Mouse (Mus musculus): ENCODE measurements around the gene H2afj.

The H2afj gene

DNA sequence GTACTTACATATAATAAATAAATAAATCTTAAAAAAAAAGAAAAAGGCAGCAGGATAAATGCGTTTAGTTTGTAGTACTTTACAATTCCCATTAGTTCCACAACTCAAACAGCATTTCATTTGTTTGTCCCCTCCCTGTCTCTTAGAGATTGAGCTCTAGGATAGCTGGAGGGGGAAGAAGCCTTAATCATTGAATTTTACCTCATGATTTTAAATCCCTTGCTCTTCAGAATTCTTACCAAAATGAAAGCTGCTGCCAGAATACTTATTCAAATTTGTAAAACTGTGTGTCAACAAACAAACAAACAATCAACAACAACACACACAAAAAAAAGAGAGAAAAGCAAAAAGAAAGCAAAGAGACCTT, 2.7 kb upstream of the H2afj start:
- no peak for DNase-seq (ENCODE audit: low spot score in 2 of 2)

DNA sequence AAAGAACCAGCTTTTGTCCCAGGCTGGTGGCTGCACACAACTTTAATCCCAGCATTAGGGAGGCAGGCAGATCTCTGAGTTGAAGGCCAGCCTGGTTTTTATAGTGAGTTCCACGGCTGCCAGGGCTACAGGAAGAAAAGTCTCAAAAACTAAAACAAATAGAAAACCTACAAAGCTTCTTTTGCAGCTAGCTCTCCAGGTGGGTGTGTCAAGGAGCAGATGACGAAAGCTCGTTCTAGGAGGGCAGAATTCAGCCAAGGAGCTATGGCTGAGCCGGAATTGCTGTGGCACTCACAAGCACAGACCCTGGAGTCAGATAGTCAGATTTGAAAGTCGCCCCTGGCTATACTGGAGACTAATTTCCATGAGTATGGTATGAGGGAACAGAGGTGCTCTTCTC, 1.2 kb upstream of the H2afj start:
- no peak for DNase-seq (ENCODE audit: low spot score in 2 of 2)

DNA sequence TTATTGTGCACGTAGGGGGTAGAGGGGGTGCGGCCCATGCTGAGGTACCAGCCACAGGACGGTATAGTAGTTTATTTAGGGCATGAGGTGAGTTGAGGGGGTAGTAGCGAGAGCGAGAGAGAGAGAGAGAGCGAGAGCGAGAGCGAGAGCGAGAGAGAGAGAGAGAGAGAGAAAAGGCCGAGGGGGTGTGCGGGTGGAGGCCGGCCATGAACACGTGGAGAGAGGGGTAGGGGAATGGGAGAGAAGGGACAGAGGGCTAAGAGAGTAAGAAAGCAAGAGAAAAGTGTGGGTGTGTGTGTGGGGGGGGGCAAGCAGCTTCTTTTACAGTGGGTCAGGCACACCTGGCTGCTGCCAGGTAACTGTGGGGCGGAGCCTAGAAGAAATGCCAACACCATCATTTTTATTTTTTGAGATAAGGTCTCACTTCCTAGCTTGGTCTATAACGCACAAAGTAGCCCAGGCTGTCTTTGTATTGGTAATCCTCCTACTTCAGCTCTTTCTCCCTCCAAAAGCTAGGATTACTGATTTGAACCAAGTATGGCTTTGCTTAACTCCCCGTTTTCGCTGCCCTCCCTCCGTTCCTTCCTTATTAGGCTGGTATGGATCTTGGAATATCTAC, 540 bp upstream of the H2afj start:
- DNase-seq (ENCODE audit: low spot score in 2 of 2) = no peak

DNA sequence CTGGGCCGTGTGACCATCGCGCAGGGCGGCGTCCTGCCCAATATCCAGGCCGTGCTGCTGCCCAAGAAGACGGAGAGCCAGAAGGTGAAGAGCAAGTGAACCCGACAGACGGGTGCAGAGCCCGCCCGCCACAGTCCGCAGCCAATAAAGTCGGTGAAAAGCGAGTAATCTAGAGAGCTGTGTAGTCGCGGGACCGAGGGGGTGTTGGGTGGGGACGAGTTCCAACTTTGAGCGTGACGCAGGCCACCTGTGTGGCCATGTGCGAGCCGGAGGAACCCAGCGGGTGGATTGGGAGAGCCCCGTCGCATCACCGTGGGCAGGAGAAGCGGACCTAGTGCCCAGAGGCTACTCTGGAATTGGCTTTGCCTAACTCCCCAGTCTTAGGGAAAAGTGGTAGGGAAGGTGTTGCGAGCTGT, 595 bp downstream of the H2afj start:
- peak; percentile 44 to 48 for DNase-seq (ENCODE audit: low spot score in 2 of 2)

DNA sequence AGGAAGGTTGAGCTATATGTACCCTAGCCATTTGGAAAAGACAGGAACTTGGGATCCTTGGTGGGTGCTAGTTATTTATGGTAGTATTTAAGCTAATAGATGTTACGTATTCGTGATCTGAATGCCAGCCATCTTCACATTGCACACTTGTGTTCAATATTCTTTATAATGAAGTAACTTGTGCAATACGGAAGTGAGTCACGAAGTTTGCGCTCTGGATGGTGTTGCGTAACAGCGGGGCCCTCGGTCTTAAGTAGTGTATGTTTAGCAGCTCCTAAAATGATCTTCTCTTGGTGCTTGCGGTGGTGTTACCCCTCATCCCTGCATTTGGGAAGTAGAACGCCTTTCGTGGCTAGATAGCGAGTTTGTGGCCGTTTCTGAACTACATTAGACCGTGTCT, 1.0 kb downstream of the H2afj start:
- no peak for DNase-seq (ENCODE audit: low spot score in 2 of 2)

DNA sequence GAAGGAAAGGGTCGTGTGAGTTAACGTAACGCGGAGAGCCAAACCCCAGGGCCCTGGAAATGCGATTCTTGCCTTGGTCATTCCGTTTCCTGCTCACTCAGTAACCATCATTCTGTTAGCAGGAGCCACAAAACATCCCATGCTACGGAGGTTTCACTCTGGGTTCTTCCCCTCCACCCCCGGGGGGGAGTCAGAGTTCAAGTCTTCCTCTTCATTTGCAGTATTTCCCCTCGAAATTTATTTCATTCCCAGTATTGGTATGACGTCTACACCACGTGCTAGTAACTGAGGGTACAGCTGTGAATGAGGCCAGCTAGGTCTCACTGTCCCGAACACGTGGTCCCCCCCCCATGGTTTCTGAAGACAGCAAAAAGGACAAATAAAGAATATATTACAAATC, 1.6 kb downstream of the H2afj start:
- DNase-seq (ENCODE audit: low spot score in 2 of 2) = no peak

GRCm38 (mm10) chr6:136811196-136811595, 3.2 kb downstream of the H2afj start:
- DNase-seq (ENCODE audit: low spot score in 2 of 2) = no peak

GRCm38 (mm10) chr6:136813117-136813516, 5.1 kb downstream of the H2afj start:
- DNase-seq (ENCODE audit: low spot score in 2 of 2) = peak in 1 of 2 experiments; percentile 29

DNA sequence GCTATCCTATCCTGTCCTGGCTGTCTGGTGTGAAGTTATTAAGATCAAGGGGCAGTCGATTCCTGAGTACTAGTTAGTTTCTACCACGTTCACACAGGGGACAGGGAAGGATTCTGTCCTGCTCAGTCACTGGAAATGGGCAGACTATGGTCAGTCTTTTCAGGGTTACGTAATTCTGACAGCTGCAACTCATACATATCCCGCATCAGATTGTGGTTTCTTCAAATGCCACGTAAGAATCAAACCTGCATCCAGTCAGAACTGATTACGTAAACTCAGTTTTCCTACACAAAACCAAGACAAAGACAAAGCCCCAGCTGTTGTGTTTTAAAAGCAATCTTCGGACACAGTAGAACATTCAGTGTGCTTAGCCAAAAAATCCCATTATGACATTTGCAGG, 7.3 kb downstream of the H2afj start:
- DNase-seq (ENCODE audit: low spot score in 2 of 2) = no peak

- no peak for DNase-seq (ENCODE audit: low spot score in 2 of 2)
Measured at GRCm38 (mm10) chr6:136816826-136817225, 8.8 kb downstream of the H2afj start.

DNA sequence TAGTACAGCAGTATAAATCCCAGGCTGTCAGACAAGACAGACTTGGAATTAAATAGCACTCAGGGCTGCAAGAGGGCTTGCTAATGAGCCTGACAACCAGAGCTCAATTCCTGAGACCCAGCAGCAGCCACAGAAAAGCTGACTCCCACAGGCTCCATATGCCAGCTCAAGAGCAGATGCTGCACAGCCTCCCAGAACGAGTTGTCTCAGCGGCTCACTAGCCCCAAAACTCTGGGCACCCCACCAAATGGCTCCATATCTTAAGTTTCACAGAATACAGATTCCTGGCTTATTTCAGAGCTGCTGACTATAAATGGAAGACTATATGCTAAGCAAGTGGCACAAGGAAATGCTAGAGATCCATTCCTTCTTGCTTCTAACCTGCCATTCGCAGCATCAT, 9.5 kb downstream of the H2afj start:
- peak; percentile 86 to 93 for DNase-seq (ENCODE audit: low spot score in 2 of 2)

DNA sequence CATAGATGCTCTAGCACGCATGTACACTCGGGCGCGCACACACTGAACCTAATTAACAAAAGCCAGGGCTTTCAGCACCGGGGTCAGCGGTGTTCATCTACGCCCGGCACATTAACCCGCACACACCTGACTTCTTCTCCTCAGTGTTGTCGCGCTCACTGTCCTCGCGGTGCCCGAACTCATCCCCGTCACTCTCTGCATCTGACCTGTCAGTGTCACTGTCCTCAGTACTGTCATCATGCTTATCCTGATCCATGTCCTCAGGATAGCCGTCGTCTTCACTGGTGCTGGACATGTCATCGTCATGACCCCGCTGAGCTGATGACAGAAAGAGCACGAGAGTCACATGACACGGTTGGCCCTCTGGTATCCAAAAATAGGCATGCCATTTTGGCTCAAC, 12.3 kb downstream of the H2afj start:
- no peak for DNase-seq (ENCODE audit: low spot score in 2 of 2)

- no peak for DNase-seq (ENCODE audit: low spot score in 2 of 2)
Measured at GRCm38 (mm10) chr6:136821086-136821485, 13.0 kb downstream of the H2afj start.

- no peak for DNase-seq (ENCODE audit: low spot score in 2 of 2)
Measured at GRCm38 (mm10) chr6:136824987-136825386, 16.9 kb downstream of the H2afj start.

- DNase-seq (ENCODE audit: low spot score in 2 of 2) = no peak
Measured at GRCm38 (mm10) chr6:136827116-136827515, 19.1 kb downstream of the H2afj start.

GRCm38 (mm10) chr6:136827516-136827880, 19.5 kb downstream of the H2afj start, which contains the start of gene BC049715:
Gene BC049715, plus strand, starts transcription at chr6:136827626.
- DNase-seq (ENCODE audit: low spot score in 2 of 2) = peak in 1 of 2 experiments; percentile 28

GRCm38 (mm10) chr6:136827881-136828561, 20.0 kb downstream of the H2afj start, which contains the start of gene Wbp11:
Gene Wbp11, minus strand, starts transcription at chr6:136828233.
- DNase-seq (ENCODE audit: low spot score in 2 of 2) = peak; percentile 95 to 98

GRCm38 (mm10) chr6:136828681-136829080, 20.6 kb downstream of the H2afj start:
- DNase-seq (ENCODE audit: low spot score in 2 of 2) = no peak

- DNase-seq (ENCODE audit: low spot score in 2 of 2) = no peak
Measured at GRCm38 (mm10) chr6:136831712-136832111, 23.7 kb downstream of the H2afj start.

DNA sequence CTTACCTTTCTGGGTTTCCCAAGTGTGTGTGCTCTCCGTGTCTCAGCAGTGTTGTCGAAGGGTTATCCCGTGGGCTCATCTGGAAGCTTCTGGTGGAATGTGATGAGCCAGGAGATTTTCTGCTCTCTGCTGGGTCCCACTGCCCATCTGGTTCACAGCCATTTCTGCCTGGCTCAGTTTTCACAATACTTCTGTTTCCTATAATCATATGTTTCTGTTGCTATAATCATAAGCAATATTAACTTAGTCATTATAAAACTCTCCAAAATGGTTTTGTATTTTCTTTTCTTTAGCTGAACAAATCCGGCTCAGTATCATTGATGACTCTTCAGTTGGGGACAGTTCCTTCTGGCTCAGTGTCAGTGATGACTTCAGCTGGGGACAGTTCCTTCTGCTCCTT, 27.3 kb downstream of the H2afj start, which contains the start of gene Smco3:
Gene Smco3 (minus strand): TSS at position 101 of the 400 bp plus-strand sequence.
- no peak for DNase-seq (ENCODE audit: low spot score in 2 of 2)

DNA sequence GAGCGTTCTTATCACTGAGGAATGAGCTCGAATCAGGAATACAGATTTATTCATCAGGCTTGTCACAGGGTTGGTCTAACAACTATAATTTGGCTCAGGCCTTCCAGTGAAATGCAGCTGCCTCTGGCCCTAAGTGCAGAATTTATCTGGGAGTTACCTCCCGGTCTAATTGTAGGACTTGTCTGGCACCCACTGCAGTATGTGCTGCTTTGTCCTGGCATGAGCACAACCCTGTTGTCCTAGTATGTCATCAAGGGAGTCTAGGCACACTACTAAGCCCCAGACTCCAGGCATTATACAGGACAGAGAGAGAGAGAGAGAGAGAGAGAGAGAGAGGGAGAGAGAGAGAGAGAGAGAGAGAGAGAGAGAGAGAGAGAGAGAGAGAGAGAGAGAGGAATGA, 29.3 kb downstream of the H2afj start:
- DNase-seq (ENCODE audit: low spot score in 2 of 2) = no peak

- DNase-seq (ENCODE audit: low spot score in 2 of 2) = no peak
Measured at GRCm38 (mm10) chr6:136844903-136845302, 36.9 kb downstream of the H2afj start.

GRCm38 (mm10) chr6:136845706-136846480, 37.8 kb downstream of the H2afj start:
- DNase-seq (ENCODE audit: low spot score in 2 of 2) = no peak
